Mouse (Mus musculus) left cerebral cortex, postnatal 36 days (tissue): ENCODE measurements around the gene Cyp4f17. TPM values are rescaled to one million over a fixed set of nuclear protein-coding genes. Genes with fewer than 3 reads are reported as not detected.
"Not testable (repeated sequence)": the region's sequence is repeated elsewhere in the genome, so short reads cannot be mapped to it uniquely, and the experiment has no call there.

Source experiments
- DNase-seq, 2 experiments: peaks; one replicate each; pipeline ENCODE4 v3.0.0; 2021 to 2022; ENCODE audit warnings: low spot score in 2 of 2, mixed read lengths in 1 of 2
- intact Hi-C: fragments of 180-260 bp; cut with DNase I; formaldehyde crosslinking; loops from one replicate; pipeline ENCODE4 v1.15.1; 2025
- total RNA-seq, 2 experiments: library from RNA; stranded (reverse); gene quantifications; 2 replicates each; pipeline ENCODE4 v1.2.3; 2021

The Cyp4f17 gene
- total RNA-seq, 2 experiments from 2014 or later = 3.0 to 4.4 TPM

DNA sequence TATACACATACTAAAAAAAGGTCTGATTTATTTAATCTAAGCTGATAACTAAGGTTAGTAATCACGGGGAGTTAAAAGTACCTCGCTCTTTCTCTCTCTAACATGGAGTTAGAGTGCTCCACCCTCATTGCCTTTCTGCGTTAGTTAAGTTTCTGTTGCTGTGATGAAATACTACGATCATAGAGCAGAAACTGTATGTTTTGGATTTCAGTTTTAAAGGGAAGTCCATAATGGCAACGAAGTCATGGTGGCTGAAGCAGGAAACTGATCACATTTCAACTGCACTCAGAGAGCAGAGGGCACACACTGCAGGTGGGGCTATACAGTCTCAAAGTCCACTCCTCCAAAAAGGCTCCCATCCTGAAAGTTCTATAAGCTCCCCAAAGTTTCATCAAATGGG, 17.0 kb downstream of the Cyp4f17 start:
- no peak for DNase-seq
- intact Hi-C loops = no loop called here

DNA sequence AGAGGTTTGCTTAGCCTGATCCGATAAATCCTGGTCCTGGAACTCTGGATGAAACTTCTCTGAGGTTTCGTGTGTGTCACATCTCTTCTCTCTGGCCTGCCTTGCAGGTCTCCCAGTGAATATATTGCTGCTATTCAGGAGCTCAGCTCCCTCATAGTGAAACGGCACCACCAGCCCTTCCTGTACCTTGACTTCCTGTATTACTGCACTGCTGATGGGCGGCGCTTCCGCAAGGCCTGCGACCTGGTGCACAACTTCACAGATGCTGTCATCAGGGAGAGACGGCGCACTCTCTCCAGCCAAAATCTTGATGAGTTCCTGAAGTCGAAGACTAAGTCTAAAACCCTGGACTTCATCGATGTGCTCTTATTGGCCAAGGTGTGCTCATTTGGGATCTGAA, 18.0 kb downstream of the Cyp4f17 start:
- intact Hi-C loops = no loop called here
- DNase-seq = no peak

DNA sequence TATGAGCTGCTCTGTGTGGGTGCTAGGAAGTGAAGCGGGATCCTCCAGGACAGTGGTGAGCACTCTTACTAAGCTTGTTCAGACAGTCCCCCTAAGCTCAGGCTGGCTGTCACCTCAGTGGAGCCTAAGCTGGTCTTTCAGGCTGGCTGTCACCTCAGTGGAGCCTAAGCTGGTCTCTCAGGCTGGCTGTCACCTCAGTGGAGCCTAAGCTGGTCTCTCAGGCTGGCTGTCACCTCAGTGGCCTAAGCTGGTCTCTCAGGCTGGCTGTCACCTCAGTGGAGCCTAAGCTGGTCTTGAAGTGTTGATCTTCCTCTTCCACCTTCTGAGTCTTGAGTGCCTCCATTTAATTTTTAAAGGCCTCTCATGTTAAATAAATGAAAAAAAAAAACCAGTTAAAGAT, 20.5 kb downstream of the Cyp4f17 start:
- DNase-seq, intact Hi-C loops: not testable (repeated sequence)

DNA sequence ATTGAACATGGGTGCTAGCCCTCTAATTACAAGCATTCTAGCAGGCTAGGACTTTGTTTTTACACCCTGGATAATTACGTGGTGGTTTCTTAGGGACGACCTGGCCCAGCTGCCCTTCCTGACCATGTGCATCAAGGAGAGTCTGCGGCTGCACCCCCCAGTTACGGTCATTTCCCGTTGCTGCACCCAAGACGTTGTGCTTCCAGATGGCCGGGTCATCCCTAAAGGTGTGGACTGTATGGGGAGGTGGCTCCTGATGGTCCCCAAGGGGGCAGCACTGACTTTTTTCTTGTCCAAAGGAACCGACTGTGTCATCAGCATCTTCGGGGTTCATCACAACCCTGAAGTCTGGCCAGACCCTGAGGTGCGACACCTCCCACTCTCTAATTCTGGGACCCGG, 21.9 kb downstream of the Cyp4f17 start:
- DNase-seq = no peak
- intact Hi-C loops = no loop called here

DNA sequence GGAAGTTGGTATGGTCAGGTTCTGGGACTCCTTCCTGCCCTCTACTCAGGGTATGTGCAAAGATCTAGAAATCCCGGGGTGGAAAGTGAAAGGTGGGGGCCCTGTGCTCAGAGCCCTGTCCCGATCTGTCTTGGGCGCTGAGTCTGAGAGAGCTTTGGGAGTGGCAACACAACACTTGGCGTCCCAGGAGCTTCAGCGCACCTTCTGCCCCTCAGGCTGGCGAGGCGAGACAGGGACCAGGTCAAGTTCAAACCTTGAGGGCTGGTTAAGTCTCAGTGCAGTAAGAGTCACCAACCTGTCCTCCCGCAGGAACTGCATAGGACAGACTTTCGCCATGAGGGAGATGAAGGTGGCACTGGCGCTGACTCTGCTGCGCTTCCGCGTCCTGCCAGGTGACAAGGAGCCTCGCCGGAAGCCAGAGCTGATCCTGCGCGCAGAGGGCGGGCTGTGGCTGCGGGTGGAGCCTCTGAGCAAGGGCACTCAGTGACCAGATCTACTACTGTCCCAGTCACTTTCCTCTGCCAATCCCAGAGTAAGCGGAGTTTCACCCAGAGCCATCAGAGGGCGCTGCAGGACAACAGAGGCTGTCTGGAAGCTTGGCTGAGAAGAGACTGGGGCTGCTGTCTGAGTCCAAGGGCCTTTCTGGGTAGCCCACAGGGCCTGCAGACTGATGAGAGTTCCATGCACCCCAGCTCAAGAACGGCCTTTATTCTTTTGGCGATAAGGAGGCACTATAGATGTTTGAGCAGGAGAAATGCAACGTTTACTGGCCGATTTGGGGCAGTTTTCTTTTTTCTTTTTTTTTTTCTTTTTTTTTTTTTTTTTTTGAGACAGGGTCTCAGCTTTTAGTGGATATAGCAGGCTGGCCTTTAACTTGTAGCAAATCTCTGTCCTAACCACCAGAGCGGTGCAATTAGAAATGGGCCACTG, 22.8 kb downstream of the Cyp4f17 start:
- intact Hi-C loops = no loop called here
- DNase-seq = peak; percentile 76 to 77

DNA sequence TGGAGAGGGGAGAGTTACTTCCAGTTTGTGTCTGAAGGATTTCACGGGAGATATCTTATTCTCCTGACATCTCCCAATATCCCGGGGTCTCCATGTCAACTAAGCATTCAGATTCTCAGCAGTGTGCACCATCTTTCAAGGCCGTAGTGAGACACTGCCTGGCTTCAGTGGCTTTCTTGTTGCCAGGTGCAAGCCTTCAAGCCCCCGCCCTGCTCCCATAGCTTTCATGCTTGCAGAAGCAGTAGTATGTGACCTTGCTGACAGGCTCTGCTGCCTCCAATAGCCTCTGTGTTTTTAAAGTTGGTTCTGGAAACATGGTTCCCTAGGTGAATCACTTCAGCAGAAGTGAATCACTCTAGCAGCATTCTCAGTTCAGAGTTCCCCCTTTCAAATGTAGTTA, 26.5 kb downstream of the Cyp4f17 start:
- intact Hi-C loops, DNase-seq: not testable (repeated sequence)

DNA sequence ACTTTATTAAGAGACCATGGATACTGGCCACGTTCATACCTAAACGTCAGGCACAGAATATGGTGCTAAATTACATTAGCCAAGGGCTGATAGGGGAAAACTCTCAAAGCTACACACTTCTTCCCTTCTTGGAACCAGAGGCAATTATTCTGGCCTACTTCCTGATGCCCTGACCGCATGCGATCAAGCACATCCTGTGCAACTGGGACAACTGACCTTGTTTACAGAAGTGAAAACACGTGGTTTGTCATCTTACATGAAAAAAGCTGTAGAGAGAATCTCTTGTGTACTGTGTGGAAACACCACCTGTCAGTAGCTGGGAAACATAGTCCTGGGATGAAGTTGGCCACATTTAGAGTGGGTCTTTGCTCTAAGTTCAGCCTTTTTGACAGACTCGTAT, 28.2 kb downstream of the Cyp4f17 start:
- intact Hi-C loops = no loop called here
- no peak for DNase-seq

DNA sequence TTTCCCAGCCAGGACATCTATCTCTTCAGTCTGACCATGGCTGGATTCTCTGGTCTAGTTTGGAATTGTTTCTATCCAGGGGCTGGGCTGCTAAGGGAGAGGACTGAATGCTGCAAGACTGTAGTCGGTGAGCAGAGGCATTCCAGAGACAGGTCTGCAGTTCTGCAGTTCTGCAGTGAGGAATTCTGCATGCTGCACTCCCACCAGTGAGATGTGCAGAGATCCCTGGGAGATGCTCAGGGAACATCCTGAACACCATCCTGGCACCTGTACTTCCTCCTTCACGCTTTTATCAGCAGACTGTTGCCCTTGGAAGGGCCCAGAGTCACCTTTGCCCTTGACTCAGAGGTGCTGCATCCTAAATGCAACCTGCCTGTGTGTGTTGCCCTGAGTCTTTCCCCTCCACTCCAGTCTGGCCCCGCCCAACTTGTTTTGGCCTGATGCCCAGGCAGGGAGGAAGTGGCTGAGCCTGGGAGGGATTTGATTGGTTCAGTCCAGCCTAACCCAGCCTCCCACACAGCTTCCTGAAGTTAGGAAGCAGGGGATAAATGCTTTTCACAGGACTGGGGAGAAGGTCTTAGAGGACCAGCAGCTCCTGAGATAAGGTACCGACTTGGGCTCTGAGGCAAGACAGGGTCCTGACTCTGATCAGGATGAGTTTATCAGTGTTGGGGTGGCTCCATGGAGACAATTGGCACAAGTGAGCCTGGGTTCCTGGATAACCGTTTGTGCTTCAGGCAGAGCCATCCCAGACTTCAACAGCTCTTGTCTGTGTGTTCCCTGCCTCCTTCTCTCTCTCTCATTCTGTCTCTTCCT, 30.4 kb downstream of the Cyp4f17 start, which contains the start of gene Cyp4f16:
Gene Cyp4f16 (plus strand): TSS at position 508 of the 816 bp plus-strand sequence.
- peak; percentile 49 to 66 for DNase-seq
- intact Hi-C loops = not testable (repeated sequence)

DNA sequence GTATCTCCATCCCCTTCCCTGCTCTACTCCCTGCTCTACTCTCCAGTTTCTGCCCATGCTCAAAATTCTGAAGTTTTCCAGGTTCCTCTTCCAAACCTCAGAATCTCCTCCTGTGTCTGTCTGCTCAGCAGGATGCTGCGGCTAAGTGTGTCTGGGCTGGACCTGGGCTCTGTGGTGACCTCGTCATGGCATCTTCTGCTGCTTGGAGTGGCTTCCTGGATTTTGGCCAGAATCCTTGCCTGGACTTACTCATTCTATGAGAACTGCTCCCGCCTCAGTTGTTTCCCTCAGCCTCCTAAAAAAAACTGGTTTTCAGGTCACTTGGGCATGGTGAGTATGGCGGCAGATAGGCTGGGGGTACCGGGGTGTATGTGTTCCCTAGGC, 31.0 kb downstream of the Cyp4f17 start:
- no peak for DNase-seq
- intact Hi-C loops = no loop called here

DNA sequence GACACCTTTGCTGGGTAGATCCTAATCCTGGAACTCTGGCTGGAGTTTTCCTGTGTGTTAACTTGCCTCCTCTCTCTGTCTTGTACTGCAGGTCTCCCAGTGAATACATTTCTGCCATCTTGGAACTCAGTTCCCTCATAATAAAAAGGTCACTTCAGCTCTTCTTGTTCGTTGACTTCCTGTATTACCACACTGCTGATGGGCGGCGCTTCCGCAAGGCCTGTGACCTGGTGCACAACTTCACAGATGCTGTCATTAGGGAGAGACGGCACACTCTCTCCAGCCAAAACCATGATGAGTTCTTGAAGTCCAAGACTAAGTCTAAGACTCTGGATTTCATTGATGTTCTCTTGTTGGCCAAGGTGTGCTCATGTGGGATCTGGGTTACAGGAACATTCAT, 38.9 kb downstream of the Cyp4f17 start:
- intact Hi-C loops, DNase-seq: not testable (repeated sequence)

DNA sequence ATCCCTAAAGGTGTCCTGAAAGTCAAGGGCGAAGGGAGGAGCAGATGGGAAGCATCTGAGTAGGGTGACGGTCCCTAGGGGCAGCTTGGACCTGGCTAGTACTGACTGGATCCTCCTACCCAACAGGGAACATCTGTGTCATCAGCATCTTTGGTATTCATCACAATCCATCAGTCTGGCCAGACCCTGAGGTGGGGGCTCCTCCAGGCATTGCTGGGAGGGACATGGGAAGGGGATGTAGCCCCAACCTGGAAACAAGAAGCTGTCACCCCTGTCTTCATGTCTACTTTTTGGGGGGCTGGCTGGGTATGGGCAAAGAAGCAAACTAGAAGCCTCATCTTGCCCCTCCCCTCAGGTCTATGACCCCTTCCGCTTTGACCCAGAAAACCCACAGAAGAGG, 44.5 kb downstream of the Cyp4f17 start:
- DNase-seq = not testable (repeated sequence)

DNA sequence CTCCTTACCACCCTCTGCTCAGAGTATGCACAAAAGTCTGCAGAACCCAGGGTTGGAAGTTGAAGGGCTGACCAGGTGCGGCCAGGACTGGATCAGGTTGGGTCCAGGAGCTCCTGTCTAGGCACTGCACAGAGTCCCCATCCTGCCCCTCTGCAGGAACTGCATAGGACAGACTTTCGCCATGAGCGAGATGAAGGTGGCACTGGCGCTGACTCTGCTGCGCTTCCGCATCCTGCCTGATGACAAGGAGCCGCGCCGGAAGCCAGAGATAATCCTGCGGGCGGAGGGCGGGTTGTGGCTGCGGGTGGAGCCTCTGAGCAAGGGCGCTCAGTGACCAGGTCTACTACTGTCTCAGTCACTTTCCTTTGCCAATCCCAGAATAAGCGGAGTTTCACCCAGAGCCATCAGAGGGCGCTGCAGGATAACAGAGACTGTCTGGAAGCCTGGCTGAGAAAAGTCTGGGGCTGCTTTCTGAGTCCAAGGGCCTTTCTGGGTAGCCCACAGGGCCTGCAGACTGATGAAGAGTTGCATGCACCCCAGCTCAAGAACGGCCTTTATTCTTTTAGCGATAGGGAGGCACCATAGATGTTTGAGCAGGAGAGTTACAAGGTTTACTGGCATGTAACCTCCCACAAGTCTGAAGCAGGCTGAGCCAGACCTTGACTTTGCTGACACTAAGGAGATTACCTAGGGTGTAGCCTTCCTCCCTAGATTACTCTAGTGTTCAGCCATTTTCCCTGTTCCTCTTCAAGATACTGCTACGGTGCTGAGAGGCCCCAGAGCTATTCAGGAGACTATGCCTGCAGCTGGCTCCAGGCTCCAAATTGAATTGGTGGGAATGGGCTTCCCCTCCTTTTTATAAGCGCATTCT, 45.3 kb downstream of the Cyp4f17 start:
- DNase-seq = peak; percentile 78 to 79
- intact Hi-C loops = loop anchor here (5.0 kb wide), 1 partner anchor 131 kb away; no protein-coding TSS in a partner anchor

More for the DNA sequence above, 44.5 kb downstream of the Cyp4f17 start:
- intact Hi-C loops = loop anchor here (5.0 kb wide), 1 partner anchor 132 kb away; no protein-coding TSS in a partner anchor

DNA sequence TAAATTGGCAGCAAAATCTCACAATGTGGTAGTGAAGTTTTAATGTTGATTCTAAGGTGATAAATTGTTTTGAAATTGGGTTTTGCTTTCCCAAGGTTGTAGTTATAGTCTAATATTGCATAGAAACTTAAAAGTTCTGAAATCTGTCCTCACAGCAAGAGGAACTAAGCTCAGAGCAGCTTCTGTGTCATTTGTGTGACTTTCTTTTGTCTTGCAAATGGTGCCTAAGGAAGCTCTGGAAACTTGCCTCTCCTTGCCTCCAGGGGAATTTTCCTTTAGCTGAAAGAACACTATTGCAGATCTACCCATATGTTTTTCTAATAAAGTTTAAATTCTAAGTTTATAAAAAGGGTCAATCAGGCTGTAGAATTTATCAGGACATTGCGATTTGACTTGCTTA, 47.2 kb downstream of the Cyp4f17 start:
- DNase-seq = not testable (repeated sequence)
- intact Hi-C loops = loop anchor here (5.0 kb wide), 1 partner anchor 129 kb away; no protein-coding TSS in a partner anchor

DNA sequence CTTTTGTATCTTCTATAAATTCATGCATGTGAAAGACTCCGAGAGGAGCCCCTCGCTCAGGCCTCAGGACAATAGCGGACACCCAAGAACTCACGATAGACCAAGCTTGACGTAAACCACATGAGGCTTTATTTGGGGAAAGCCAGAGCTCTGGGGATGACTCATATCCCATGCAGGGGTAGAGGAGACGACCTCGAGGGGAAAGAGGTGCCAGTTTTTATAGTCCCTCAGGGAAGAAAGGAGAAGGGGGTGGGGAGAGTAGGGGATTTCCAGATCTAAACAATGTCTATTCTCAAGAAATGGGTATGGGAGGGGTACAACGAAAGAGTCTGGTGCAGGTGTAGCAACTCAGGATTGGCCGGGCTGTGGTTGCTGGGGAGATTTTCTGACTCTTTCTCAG, 48.5 kb downstream of the Cyp4f17 start:
- intact Hi-C loops = loop anchor here (5.0 kb wide), 1 partner anchor 128 kb away; no protein-coding TSS in a partner anchor
- not testable (repeated sequence) for DNase-seq

DNA sequence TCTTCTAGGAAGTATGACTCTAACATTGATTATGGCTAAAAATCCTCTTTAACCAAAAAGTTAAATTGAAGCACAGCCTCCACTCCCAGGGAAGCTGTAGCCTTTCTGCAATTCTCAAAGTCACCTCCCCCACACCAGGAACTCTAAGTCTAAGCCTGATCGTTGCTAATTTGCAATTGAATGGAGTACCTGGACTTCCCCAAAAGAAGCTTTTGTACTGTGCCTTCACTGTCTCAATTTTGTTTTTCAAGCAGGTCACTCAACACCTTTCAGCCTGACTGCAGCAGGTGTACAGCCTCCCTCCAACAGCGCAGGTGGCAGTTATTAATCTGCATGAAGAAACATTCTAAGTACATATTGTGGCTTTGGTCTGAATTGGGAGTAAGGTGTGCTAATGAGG, 57.5 kb downstream of the Cyp4f17 start:
- intact Hi-C loops, DNase-seq: not testable (repeated sequence)

DNA sequence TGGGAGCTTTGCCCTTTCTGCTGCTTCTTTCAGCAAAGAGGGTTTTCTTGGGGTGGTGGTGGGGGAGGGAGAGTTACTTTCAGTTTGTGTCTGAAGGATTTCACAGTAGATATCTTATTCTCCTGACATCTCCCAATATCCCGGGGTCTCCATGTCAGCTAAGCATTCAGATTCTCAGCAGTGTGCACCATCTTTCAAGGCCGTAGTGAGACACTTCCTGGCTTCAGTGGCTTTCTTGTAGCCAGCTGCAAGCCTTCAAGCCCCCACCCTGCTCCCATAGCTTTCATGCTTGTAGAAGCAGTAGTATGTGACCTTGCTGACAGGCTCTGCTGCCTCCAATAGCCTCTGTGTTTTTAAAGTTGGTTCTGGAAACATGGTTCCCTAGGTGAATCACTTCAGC, 67.4 kb downstream of the Cyp4f17 start:
- DNase-seq, intact Hi-C loops: not testable (repeated sequence)

DNA sequence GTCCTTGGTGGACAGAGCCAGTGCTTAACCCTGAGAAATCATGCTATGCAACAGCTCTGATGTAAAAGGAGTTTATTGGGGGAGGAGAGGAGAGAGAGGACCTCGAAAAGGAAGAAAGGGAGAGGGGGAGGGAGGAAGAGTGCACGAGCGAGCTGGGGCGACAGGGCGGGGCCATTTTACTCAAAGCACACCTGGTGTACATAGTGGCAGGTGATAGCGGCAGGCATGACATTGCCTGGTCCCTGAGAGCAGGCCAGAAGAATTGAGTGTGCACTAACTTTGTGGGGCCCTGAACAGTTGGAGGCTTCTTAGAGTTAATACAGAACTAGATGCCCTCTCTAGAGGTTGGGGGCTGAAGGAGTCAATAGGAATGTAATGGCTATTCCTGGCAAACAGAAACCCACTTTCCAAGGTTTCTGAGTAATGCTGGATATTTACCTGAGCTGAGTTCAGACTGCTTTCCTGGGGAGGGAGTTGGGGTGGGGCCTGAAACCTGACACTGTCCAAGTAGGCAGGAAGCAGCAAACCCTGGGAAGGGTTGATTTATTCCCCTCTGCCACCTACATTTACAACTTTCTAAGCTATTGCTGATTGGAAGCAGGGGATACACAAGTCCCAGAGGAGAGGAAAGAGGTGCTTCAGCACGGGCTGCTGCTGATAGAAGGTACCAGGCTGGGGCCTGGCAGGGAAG, 71.8 kb downstream of the Cyp4f17 start:
- intact Hi-C loops = no loop called here
- DNase-seq = no peak
